Mouse (Mus musculus) lung, adult 18-20 months (tissue): ENCODE data around the gene Heg1.

Experiments used
- DNase-seq, 2 experiments: peaks; one replicate each; pipeline ENCODE4 v3.0.0; 2022; ENCODE audit warnings: mixed read lengths in 2 of 2

Heg1 gene

DNA sequence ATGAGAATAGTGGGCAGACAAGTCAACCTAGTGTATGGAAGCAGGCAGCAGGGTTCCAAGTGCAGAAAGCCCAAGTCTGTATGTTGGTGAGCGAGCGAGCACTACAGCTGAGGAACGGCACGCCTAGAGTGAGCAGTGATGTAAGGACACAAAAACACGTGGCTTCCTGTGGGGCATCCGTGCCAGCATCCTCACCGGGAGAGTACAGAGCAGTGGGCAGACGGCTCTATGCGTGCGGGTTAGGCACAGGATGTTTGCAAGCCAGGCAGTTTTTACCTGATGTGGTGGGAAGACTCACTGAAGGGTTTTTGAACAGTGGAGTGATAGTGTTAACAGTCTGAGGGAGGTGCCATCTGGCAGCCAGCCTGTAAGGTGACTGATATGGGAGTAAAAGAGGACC lies 23.9 kb downstream of the Heg1 start:
- peak in 1 of 2 experiments; percentile 47 for DNase-seq

- no peak for DNase-seq
Observed at GRCm38 (mm10) chr16:33708585-33709397, 24.6 kb downstream of the Heg1 start.

GRCm38 (mm10) chr16:33714271-33714670 lies 30.1 kb downstream of the Heg1 start:
- peak; percentile 74 to 86 for DNase-seq

GRCm38 (mm10) chr16:33723241-33723640 lies 39.1 kb downstream of the Heg1 start:
- no peak for DNase-seq

DNA sequence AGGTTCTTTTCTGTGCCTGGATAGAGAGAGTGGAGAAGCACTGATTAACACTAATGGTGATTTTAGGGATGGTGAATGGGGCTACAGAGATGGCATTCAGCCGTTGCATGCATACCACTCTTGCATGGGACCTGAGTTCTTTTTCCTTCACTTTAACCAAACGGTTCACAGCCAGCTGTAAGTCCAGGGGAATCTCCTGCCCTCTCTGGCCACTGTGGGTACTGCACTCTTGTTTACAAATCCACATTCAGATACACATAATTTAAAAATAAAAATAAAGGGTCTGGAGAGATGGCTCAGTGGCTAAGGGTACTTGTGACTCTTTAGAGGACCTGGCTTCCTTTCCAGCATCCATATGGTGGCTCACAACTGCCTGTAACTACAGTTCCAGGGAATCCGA lies 39.8 kb downstream of the Heg1 start:
- DNase-seq: no peak

DNA sequence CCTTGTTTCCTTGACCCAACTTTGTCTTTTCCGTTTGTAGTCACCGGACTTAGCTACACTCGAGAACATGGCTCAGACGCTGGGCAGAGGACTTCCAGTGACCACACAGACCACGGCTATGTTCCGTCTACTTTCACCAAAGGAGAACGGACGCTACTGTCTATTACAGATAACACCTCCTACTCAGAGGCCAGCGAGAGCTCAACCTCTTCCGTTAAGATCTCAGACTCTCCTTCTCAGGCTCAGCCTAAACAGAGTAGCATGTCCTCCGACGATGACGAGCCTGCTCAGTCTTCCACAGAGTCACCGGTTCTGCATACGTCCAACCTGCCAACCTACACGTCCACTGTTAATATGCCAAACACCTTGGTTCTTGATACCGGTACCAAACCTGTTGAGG lies 42.1 kb downstream of the Heg1 start:
- DNase-seq: no peak

- no peak for DNase-seq
Observed at GRCm38 (mm10) chr16:33726892-33727291, 42.7 kb downstream of the Heg1 start.

- DNase-seq: no peak
Observed at GRCm38 (mm10) chr16:33728427-33728826, 44.3 kb downstream of the Heg1 start.

GRCm38 (mm10) chr16:33731291-33731690 lies 47.1 kb downstream of the Heg1 start:
- DNase-seq: no peak

GRCm38 (mm10) chr16:33732237-33732749 lies 48.1 kb downstream of the Heg1 start:
- DNase-seq: no peak

GRCm38 (mm10) chr16:33732846-33733580 lies 48.8 kb downstream of the Heg1 start:
- DNase-seq: no peak

DNA sequence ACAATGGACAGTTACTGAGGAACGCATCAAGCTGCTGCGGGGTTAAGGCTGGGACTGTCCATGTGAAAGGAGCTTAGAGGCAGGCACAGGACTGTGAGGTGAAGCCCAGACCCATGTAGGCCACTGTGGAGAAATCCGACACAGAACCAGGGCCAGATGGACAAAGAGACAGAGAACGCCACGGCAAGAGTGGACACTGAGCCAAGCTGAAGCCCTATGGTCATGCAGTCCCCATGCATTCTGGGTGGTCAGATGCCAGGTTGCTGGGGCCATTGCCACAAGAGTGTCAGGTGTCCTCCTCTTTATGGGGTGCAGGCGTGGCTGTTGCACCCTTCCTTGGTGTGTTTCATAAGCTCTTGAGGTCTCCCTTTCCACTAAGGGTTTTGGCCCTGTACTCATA lies 49.7 kb downstream of the Heg1 start:
- DNase-seq: no peak

- DNase-seq: no peak
Observed at GRCm38 (mm10) chr16:33734545-33734944, 50.4 kb downstream of the Heg1 start.

- DNase-seq: no peak
Observed at GRCm38 (mm10) chr16:33735238-33735637, 51.1 kb downstream of the Heg1 start.

GRCm38 (mm10) chr16:33735791-33736190 lies 51.6 kb downstream of the Heg1 start:
- no peak for DNase-seq

DNA sequence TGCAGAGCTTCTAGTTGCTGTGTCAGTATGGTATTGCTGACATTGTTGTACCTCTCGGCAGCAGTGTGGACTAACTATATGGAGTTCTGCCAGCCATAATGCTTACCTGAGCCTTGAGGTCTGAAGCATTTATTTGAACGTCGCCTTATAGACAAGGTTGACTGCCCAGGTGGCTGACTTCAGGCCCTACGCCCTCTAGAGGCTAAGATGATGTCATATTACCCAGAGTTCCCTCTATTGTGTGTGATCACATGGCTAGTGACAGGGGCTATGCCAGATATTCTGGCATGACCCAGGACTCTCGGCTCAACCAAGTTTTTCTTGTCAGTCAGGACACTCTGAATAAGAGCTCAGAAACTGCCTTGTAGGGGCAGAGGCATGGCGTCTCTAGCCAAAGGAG lies 52.6 kb downstream of the Heg1 start:
- no peak for DNase-seq

DNA sequence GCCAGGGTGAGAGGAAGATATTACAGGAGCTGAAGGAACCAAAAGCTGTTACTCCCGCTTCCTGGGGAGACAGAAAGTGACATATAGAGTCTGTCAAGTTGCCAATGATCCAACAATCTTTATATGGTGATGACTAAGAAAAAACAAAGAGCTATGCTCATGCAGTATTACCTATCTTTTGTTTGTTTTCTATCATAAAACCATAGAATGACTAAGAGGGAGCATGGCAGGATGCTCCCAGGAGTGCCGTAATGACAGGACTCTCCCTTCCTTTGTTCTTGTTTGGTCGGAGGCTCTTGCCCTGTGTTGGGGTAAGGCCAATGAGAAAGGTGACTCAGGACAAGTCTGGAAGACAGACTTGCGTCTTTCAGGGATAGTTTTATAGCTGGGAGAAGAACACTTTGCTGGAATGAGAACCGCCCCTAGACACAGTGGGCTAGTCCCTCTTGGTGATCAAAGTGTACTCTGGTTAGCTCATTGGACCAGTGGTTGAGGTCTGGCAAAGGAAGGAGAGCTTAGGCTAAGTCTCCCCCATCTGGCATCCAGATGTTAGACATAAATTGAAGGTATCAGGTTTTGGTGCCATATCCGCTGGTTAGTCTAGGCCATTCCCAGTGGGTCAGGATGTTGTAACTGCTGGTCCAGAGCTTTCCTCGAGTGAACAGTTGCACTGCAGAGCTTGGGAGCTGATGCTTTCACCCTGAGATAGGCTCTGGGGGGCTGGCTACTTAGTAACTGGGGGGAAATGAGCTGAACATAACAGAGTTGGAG lies 55.0 kb downstream of the Heg1 start:
- no peak for DNase-seq

DNA sequence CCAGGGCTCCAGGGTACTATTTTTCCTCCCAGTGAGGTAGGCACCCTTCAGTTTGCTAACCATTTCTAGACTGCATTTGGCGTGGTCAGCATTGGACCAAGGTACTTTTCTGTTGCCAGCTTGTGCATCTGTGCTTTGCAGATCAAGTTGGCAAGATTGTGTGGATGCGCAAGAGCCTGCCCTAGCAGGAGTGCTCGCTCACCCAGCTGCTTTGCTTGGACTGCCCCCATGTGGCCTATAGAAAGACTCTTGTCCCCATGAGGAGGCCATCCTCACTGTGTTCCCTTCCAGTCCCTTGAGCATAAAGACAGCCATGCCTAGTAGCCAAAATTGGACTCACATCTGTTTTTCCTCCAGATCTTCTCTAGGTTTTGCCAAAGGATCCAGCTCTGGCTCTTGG lies 55.6 kb downstream of the Heg1 start:
- peak; percentile 39 to 60 for DNase-seq

GRCm38 (mm10) chr16:33740416-33740815 lies 56.2 kb downstream of the Heg1 start:
- no peak for DNase-seq

DNA sequence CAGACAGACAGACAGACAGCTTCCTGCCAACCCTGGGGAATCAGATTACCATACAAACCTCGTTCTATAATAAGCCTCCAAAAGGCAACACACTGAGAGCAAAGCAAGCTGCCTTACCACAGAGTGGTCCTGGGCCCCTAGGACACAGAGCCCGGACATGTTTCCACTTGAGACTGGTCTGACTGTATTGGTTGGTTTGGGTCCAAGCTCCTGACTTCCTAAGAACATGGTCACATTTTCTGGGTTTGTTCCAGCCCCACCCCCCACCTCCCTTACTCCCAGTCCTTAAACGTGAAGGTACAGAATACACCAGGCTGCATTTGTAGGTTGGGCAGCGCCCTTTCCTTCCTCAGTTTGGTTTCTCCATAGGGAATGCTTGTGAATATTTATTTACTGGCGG lies 57.6 kb downstream of the Heg1 start:
- no peak for DNase-seq

DNA sequence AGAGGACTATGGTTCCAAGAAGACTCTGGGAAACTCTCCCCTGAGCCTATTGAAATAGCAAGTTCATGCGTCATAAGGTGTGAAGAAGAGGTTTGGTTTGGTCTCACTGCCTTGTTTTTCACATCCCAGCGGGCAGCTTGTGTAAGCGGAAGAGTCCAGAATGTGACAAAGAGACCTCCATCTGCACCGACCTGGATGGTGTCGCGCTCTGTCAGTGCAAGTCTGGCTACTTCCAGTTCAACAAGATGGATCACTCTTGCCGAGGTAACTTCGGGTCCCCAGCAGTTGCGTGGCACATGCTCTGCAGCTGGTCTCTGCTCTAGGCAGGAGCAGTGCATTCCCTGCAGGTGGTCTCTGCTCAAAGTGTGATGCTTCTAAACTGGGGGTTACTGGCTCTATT lies 58.1 kb downstream of the Heg1 start:
- no peak for DNase-seq

GRCm38 (mm10) chr16:33744622-33745419 lies 60.7 kb downstream of the Heg1 start:
- DNase-seq: no peak
